Mouse (Mus musculus): ENCODE measurements around the gene Agrp. TPM values are rescaled to one million over a fixed set of nuclear protein-coding genes. Genes with fewer than 3 reads are reported as not detected.
"Not testable (repeated sequence)": the region's sequence is repeated elsewhere in the genome, so short reads cannot be mapped to it uniquely, and the experiment has no call there.

Gene Agrp
- polyA plus RNA-seq, 1 experiment from 2014 or later = 1.2 TPM

GRCm38 (mm10) chr8:105579719-105580118, 57.5 kb downstream of the Agrp start:
- H3K36me3 ChIP-seq = no peaks in the 10 kb centered on the region
- no peaks in the 10 kb centered on the region for H3K27me3 ChIP-seq
- no peaks in the 10 kb centered on the region for H3K9me3 ChIP-seq
- no peak overlapping the region for H3K27ac ChIP-seq
- no peak overlapping the region for H3K9ac ChIP-seq
- H3K4me2 ChIP-seq = no peak overlapping the region
- no peak overlapping the region for H3K4me3 ChIP-seq
- no peak for ATAC-seq (ENCODE audit: low FRiP score)
- 71% methylated on average over 3 of the region's 3 CpGs for WGBS
- H3K4me1 ChIP-seq (replicated peaks) = no peaks in the 10 kb centered on the region

- Histone ChIP-seq H3K9me3 (no peaks in the 10 kb centered on the region), H3K27ac (no peak overlapping the region), H3K9ac (no peak overlapping the region), H3K4me2 (no peak overlapping the region), H3K36me3 (no peaks in the 10 kb centered on the region), H3K27me3 (no peaks in the 10 kb centered on the region), H3K4me3 (no peak overlapping the region), H3K4me1 (replicated peaks) (no peaks in the 10 kb centered on the region)
- ATAC-seq (ENCODE audit: low FRiP score) = no peak
- WGBS = 56% methylated on average over 3 of the region's 3 CpGs
Observed at GRCm38 (mm10) chr8:105575538-105575937, 61.7 kb downstream of the Agrp start.

- H3K27me3 ChIP-seq = no peaks in the 10 kb centered on the region
Observed at GRCm38 (mm10) chr8:105574741-105575140, 62.5 kb downstream of the Agrp start.

GRCm38 (mm10) chr8:105573427-105573826, 63.8 kb downstream of the Agrp start:
- H3K27me3 ChIP-seq = no peaks in the 10 kb centered on the region
- ATAC-seq (ENCODE audit: low FRiP score) = no peak
- no peak overlapping the region for H3K4me3 ChIP-seq
- no peaks in the 10 kb centered on the region for H3K9me3 ChIP-seq
- no peaks in the 10 kb centered on the region for H3K36me3 ChIP-seq
- H3K4me2 ChIP-seq = no peak overlapping the region
- H3K9ac ChIP-seq = no peak overlapping the region
- H3K4me1 ChIP-seq (replicated peaks) = no peaks in the 10 kb centered on the region
- no peak overlapping the region for H3K27ac ChIP-seq

More at GRCm38 (mm10) chr8:105574741-105575140, 62.5 kb downstream of the Agrp start:
- no peak for ATAC-seq (ENCODE audit: low FRiP score)
- 43% methylated on average over 6 of the region's 6 CpGs for WGBS
- Histone ChIP-seq H3K4me3 (no peak overlapping the region), H3K27ac (no peak overlapping the region), H3K4me1 (replicated peaks) (no peaks in the 10 kb centered on the region), H3K36me3 (no peaks in the 10 kb centered on the region), H3K9ac (no peak overlapping the region), H3K4me2 (no peak overlapping the region), H3K9me3 (no peaks in the 10 kb centered on the region)

GRCm38 (mm10) chr8:105571810-105572209, 65.4 kb downstream of the Agrp start:
- H3K4me2 ChIP-seq = no peak overlapping the region
- no peak for ATAC-seq (ENCODE audit: low FRiP score)
- H3K27me3 ChIP-seq = no peaks in the 10 kb centered on the region
- H3K27ac ChIP-seq = no peak overlapping the region
- no peaks in the 10 kb centered on the region for H3K9me3 ChIP-seq
- no peaks in the 10 kb centered on the region for H3K36me3 ChIP-seq
- H3K4me1 ChIP-seq (replicated peaks) = peaks cover 10% of the 10 kb centered on the region
- no peak overlapping the region for H3K9ac ChIP-seq
- 94% methylated on average over 9 of the region's 9 CpGs for WGBS
- H3K4me3 ChIP-seq = no peak overlapping the region

- H3K27me3 ChIP-seq = no peaks in the 10 kb centered on the region
- H3K27ac ChIP-seq = peak overlapping the region; percentile 73; the same call in 1 of the 2 replicates
- peaks cover 46% of the 10 kb centered on the region for H3K4me1 ChIP-seq (replicated peaks)
- H3K9me3 ChIP-seq = no peaks in the 10 kb centered on the region
- ATAC-seq (ENCODE audit: low FRiP score) = 0 out of 2 replicates have a peak, but pooled peaks have one; percentile 1
- H3K4me3 ChIP-seq = peak overlapping the region; percentile 89
- peak overlapping the region; percentile 73 for H3K9ac ChIP-seq
- WGBS = 32% methylated on average over 27 of the region's 27 CpGs
- H3K36me3 ChIP-seq = peaks cover 4% of the 10 kb centered on the region
- peak overlapping the region; percentile 90 for H3K4me2 ChIP-seq
Observed at GRCm38 (mm10) chr8:105566703-105567595, 70.2 kb downstream of the Agrp start.

GRCm38 (mm10) chr8:105565952-105566702, 71.1 kb downstream of the Agrp start, which contains the start of gene Atp6v0d1:
Atp6v0d1 (minus strand) TSS chr8:105566047.
- 3% methylated on average over 51 of the region's 53 CpGs for WGBS
- Histone ChIP-seq H3K4me3 (peak within 1 kb of the TSS; percentile 89), H3K27me3 (no peaks in the 10 kb centered on the region), H3K4me1 (replicated peaks) (peaks cover 47% of the 10 kb centered on the region), H3K36me3 (peaks cover 4% of the 10 kb centered on the region), H3K27ac (peak within 1 kb of the TSS; percentile 95), H3K4me2 (peak within 1 kb of the TSS; percentile 90), H3K9ac (peak within 1 kb of the TSS; percentile 92), H3K9me3 (no peaks in the 10 kb centered on the region)
- ATAC-seq (ENCODE audit: low FRiP score) = peak; percentile 98

- Histone ChIP-seq H3K27ac (peak overlapping the region; percentile 95), H3K27me3 (no peaks in the 10 kb centered on the region), H3K9ac (peak overlapping the region; percentile 92), H3K36me3 (peaks cover 4% of the 10 kb centered on the region), H3K4me2 (peak overlapping the region; percentile 90), H3K9me3 (no peaks in the 10 kb centered on the region), H3K4me1 (replicated peaks) (peaks cover 47% of the 10 kb centered on the region), H3K4me3 (peak overlapping the region; percentile 89)
- peak; percentile 86 for ATAC-seq (ENCODE audit: low FRiP score)
- WGBS = under 1% methylated on average over 31 of the region's 31 CpGs
Observed at GRCm38 (mm10) chr8:105565401-105565881, 71.8 kb downstream of the Agrp start.

- not testable (repeated sequence) for H3K36me3 ChIP-seq; ATAC-seq (ENCODE audit: low FRiP score); H3K9me3 ChIP-seq; H3K27me3 ChIP-seq
- peaks cover 47% of the 10 kb centered on the region for H3K4me1 ChIP-seq (replicated peaks)
- peak overlapping the region; percentile 90 for H3K4me2 ChIP-seq
- peak overlapping the region; percentile 95; the same call in 1 of the 2 replicates for H3K27ac ChIP-seq
- WGBS = 84% methylated on average over 9 of the region's 9 CpGs
- H3K9ac ChIP-seq = peak overlapping the region; percentile 92
- peak overlapping the region; percentile 89 for H3K4me3 ChIP-seq
Observed at GRCm38 (mm10) chr8:105564573-105565229, 72.5 kb downstream of the Agrp start.

GRCm38 (mm10) chr8:105563871-105564270, 73.3 kb downstream of the Agrp start:
- Histone ChIP-seq H3K27me3 (no peaks in the 10 kb centered on the region), H3K36me3 (peaks cover 10% of the 10 kb centered on the region), H3K4me1 (replicated peaks) (peaks cover 47% of the 10 kb centered on the region), H3K9ac (peak overlapping the region; percentile 35; the same call in 1 of the 2 replicates), H3K4me2 (peak overlapping the region; percentile 3; the same call in 1 of the 2 replicates), H3K9me3 (no peaks in the 10 kb centered on the region), H3K27ac (no peak overlapping the region), H3K4me3 (no peak overlapping the region; the same call in 1 of the 2 replicates)
- ATAC-seq (ENCODE audit: low FRiP score) = no peak
- WGBS = 77% methylated on average over 1 of the region's 1 CpGs

- whole genome bisulfite sequencing = 73% methylated on average over 3 of the region's 3 CpGs
- no peak for ATAC-seq (ENCODE audit: low FRiP score)
- no peak overlapping the region for H3K4me3 ChIP-seq
- no peaks in the 10 kb centered on the region for H3K9me3 ChIP-seq
- no peaks in the 10 kb centered on the region for H3K27me3 ChIP-seq
- H3K36me3 ChIP-seq = peaks cover 17% of the 10 kb centered on the region
- no peak overlapping the region for H3K27ac ChIP-seq
- H3K4me1 ChIP-seq (replicated peaks) = peaks cover 47% of the 10 kb centered on the region
- H3K9ac ChIP-seq = no peak overlapping the region
- no peak overlapping the region for H3K4me2 ChIP-seq
Observed at GRCm38 (mm10) chr8:105562863-105563262, 74.3 kb downstream of the Agrp start.

- no peak for ATAC-seq (ENCODE audit: low FRiP score)
Observed at GRCm38 (mm10) chr8:105555230-105555629, 82.0 kb downstream of the Agrp start.

More at GRCm38 (mm10) chr8:105555230-105555629, 82.0 kb downstream of the Agrp start:
- Histone ChIP-seq H3K9me3 (no peaks in the 10 kb centered on the region), H3K4me1 (replicated peaks) (no peaks in the 10 kb centered on the region), H3K27me3 (no peaks in the 10 kb centered on the region), H3K36me3 (peaks cover 21% of the 10 kb centered on the region), H3K27ac (no peak overlapping the region), H3K4me3 (no peak overlapping the region), H3K9ac (no peak overlapping the region), H3K4me2 (no peak overlapping the region)
- WGBS = 66% methylated on average over 3 of the region's 3 CpGs
